Mouse (Mus musculus) midbrain, embryonic 12.5 days (tissue): ENCODE measurements around the gene Dhx35. TPM values are rescaled to one million over a fixed set of nuclear protein-coding genes. Genes with fewer than 3 reads are reported as not detected.

Experiments
- ATAC-seq: fragments of 200-750 bp; cut with Nextera tagmentation; 2 replicates; pipeline ENCODE4 v1.8.0; 2017; ENCODE audit warnings: low read depth, moderate TSS enrichment, moderate library complexity; ENCODE audit not compliant: low FRiP score
- H3K27ac ChIP-seq: fragments of 300-500 bp; sonication (generic); replicated peaks from 2 replicates; pipeline ENCODE4 v1.5.1; 2016; ENCODE audit warnings: mild to moderate bottlenecking
- H3K27me3 ChIP-seq: fragments of 300-500 bp; sonication (generic); 2 replicates; pipeline ENCODE4 v1.6.1; 2016; ENCODE audit warnings: mild to moderate bottlenecking
- H3K36me3 ChIP-seq: fragments of 300-500 bp; sonication (generic); 2 replicates; pipeline ENCODE4 v1.6.1; 2016
- H3K4me1 ChIP-seq: fragments of 300-500 bp; sonication (generic); 2 replicates; pipeline ENCODE4 v1.6.1; 2016
- H3K4me2 ChIP-seq: fragments of 300-500 bp; sonication (generic); replicated peaks from 2 replicates; pipeline ENCODE4 v1.6.1; 2016; ENCODE audit warnings: mild to moderate bottlenecking, moderate library complexity
- H3K4me3 ChIP-seq: fragments of 300-500 bp; sonication (generic); 2 replicates; pipeline ENCODE4 v1.5.1; 2016; ENCODE audit warnings: mild to moderate bottlenecking
- H3K9ac ChIP-seq: fragments of 300-500 bp; sonication (generic); replicated peaks from 2 replicates; pipeline ENCODE4 v1.6.1; 2016; ENCODE audit warnings: mild to moderate bottlenecking, moderate library complexity
- H3K9me3 ChIP-seq: fragments of 300-500 bp; sonication (generic); 2 replicates; pipeline ENCODE4 v1.6.1; 2016; ENCODE audit warnings: mild to moderate bottlenecking
- whole genome bisulfite sequencing: fragments of 180-500 bp; shearing (Covaris S2); methylation state at CpG from one replicate; pipeline ENCODE4 v1.1.7; 2016; 5-methylcytosine and 5-hydroxymethylcytosine counted together
- polyA plus RNA-seq: library from polyadenylated mRNA; unstranded; fragments of >200 nt; fragmentation: Nextera tagmentation; extraction: Ambion mirVana; gene quantifications from 2 replicates; pipeline ENCODE4 v1.2.1, GENCODE M21; 2016

Dhx35 gene
- polyA plus RNA-seq, result 17.8 and 17.9 TPM in 2 replicates

DNA sequence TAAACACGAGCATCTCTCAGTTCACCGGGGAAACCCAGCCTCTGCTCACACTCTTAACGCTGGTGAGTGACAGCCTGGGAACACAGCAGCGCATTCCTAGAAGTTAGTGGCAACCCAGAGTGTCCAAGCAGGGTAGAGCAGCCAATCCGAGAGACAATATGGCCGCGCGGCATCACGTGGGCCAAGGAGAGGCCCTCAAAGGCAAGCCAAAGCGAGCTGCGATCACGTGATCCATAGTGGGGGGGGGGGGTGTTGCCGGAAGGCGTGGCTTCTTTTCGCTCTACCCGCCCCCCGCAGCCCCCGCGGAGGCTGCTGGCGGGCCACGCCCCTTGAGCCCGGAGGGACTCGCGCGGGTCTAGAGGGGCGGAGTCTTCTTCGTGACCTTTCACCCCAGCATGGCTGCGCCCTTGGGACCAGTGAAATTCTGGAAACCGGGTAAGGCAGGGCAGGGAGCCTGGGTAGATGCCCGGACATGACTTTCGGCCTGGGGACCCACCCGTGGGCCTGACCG is at the start of gene Dhx35:
Gene Dhx35, plus strand, starts transcription at position 314 of the 511 bp plus-strand sequence.
- WGBS, result 0% methylated on average over 32 of the region's 33 CpGs
- ATAC-seq, result peak; percentile 100
- peak within 1 kb of the TSS; percentile 64 for H3K4me2 ChIP-seq
- peak within 1 kb of the TSS; percentile 65 for H3K9ac ChIP-seq
- peak within 1 kb of the TSS; percentile 73 for H3K4me3 ChIP-seq
- no peaks in the 10 kb centered on the region for H3K9me3 ChIP-seq
- H3K27ac ChIP-seq, result peak within 1 kb of the TSS; percentile 88
- 0 out of 2 replicates have a peak, but pooled peaks cover 1% of the 10 kb centered on the region for H3K36me3 ChIP-seq
- no peaks in the 10 kb centered on the region for H3K27me3 ChIP-seq
- peaks cover 12% of the 10 kb centered on the region for H3K4me1 ChIP-seq

DNA sequence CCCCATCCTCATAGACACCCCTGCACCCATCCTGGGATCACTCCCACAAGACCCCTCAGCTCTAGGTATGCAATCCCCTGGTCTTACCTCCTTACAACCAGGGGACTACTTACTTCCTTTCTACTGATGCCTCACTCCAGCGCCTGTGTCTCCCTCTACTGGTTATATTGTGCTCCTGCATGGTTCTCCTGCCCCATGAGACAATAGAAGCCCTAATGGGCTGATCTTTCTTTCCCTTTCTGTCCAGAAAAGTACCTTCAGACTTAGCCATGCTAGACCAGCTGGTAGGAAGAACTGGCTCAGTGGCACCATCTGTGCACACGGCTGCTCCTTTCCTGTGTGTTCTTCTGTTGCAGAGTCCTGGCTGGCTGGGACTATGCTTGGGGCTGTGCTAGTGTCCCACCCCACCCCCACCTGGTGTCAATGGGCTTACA is 49.5 kb upstream of the Dhx35 start:
- 0 out of 2 replicates have a peak, but pooled peaks cover 9% of the 10 kb centered on the region for H3K4me1 ChIP-seq
- H3K27ac ChIP-seq, result no peak overlapping the region
- peak; percentile 23; the same call in 1 of the 2 replicates for ATAC-seq
- no peak overlapping the region for H3K9ac ChIP-seq
- H3K4me2 ChIP-seq, result no peak overlapping the region
- H3K4me3 ChIP-seq, result no peak overlapping the region
- H3K9me3 ChIP-seq, result no peaks in the 10 kb centered on the region
- H3K36me3 ChIP-seq, result no peaks in the 10 kb centered on the region
- WGBS, result 17% methylated on average over 2 of the region's 2 CpGs
- no peaks in the 10 kb centered on the region for H3K27me3 ChIP-seq

DNA sequence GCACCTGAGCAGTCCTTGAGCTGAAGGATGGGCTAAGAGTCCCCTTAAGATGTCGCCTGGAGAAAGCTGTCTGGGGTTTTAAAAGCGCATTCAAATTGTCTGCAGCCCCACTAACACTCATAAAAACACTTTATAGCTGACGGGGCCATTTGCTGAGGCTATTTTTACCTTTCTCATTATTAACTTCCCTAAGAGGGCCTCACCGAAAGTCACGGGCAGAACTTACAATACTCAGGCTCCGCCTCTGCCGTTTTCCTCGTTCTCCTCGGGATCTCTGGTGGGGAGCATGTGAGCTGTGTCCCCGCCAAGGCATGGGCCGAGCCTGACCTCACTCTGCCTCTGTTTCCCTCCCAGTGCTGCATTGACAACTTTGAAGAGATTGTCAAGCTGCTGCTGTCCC is 48.4 kb upstream of the Dhx35 start:
- ATAC-seq, result no peak
- Histone ChIP-seq H3K27me3 (no peaks in the 10 kb centered on the region), H3K4me2 (no peak overlapping the region), H3K9ac (no peak overlapping the region), H3K36me3 (no peaks in the 10 kb centered on the region), H3K4me3 (no peak overlapping the region), H3K9me3 (no peaks in the 10 kb centered on the region), H3K4me1 (0 out of 2 replicates have a peak, but pooled peaks cover 5% of the 10 kb centered on the region), H3K27ac (no peak overlapping the region)
- WGBS, result 80% methylated on average over 11 of the region's 11 CpGs

DNA sequence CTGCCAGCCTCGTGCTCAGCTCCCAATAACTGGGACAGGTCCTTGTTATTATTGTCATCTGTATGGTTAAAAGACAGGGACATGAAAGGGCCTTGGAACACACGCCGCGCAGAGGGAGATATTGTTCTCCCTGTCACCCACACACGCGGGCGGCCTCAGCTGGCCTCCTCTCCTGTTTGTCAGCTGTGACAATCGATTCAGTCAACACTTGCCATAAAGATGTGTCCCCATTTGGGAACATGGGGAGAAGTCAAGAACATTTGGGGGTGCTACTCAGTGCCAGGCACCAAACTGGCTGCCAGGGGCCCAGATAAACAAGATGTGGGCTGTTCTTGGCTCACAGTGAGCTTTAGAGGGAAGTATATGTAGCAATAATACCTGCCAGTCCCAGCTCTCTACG is 45.2 kb upstream of the Dhx35 start:
- Histone ChIP-seq H3K36me3 (no peaks in the 10 kb centered on the region), H3K9ac (no peak overlapping the region), H3K9me3 (no peaks in the 10 kb centered on the region), H3K4me3 (no peak overlapping the region), H3K27ac (no peak overlapping the region), H3K4me1 (0 out of 2 replicates have a peak, but pooled peaks cover 2% of the 10 kb centered on the region), H3K4me2 (no peak overlapping the region), H3K27me3 (no peaks in the 10 kb centered on the region)
- 87% methylated on average over 9 of the region's 9 CpGs for WGBS
- ATAC-seq, result no peak

DNA sequence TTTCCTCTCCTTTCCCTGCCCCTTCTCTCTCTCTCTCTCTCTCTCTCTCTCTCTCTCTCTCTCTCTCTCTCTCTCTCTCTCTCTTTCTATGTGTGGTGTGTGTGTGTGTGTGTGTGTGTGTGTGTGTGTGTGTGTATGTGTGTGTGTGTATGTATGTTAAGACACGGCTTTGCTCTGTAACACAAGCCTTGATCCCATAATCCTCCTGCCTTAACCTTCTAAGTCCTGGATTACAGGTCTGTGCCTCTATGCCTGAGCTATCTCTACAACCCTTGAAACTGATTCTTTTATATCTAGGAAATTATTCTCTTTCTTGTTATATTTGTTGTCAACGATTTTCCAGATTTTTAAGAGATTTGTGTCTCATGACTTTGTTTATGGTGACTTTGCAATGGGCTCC is 34.4 kb upstream of the Dhx35 start:
- H3K27ac ChIP-seq, result no peak overlapping the region
- H3K27me3 ChIP-seq, result no peaks in the 10 kb centered on the region
- WGBS, result 87% methylated on average over 2 of the region's 2 CpGs

DNA sequence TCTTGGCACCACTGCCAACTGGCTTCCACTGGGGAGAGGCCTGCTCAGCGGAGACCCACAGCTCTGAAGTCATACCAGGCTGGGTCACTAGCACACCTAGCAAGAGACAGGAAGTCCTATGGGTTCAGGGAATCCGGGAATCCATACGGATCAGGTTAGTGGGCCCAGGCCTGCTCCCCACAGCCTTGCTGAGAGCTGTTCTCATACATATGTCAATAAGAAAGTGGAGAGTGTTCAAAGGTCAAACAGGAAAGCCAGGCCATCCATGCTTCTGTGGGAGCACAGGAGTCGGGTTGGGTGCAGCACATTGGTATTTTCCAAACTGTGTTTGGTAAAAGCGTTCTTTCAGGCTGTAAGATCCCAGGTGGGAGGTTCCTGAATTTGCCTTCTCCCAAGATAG is 32.3 kb upstream of the Dhx35 start:
- Histone ChIP-seq H3K4me2 (no peak overlapping the region), H3K4me3 (no peak overlapping the region), H3K4me1 (peaks cover 1% of the 10 kb centered on the region; the same call in 1 of the 2 replicates), H3K9ac (no peak overlapping the region), H3K36me3 (no peaks in the 10 kb centered on the region), H3K27me3 (no peaks in the 10 kb centered on the region), H3K27ac (no peak overlapping the region), H3K9me3 (no peaks in the 10 kb centered on the region)
- ATAC-seq, result no peak
- 83% methylated on average over 5 of the region's 5 CpGs for WGBS

More for the DNA sequence above, 34.4 kb upstream of the Dhx35 start:
- Histone ChIP-seq H3K36me3 (no peaks in the 10 kb centered on the region), H3K4me2 (no peak overlapping the region), H3K4me1 (no peaks in the 10 kb centered on the region), H3K4me3 (no peak overlapping the region), H3K9me3 (no peaks in the 10 kb centered on the region), H3K9ac (no peak overlapping the region)
- ATAC-seq, result no peak

DNA sequence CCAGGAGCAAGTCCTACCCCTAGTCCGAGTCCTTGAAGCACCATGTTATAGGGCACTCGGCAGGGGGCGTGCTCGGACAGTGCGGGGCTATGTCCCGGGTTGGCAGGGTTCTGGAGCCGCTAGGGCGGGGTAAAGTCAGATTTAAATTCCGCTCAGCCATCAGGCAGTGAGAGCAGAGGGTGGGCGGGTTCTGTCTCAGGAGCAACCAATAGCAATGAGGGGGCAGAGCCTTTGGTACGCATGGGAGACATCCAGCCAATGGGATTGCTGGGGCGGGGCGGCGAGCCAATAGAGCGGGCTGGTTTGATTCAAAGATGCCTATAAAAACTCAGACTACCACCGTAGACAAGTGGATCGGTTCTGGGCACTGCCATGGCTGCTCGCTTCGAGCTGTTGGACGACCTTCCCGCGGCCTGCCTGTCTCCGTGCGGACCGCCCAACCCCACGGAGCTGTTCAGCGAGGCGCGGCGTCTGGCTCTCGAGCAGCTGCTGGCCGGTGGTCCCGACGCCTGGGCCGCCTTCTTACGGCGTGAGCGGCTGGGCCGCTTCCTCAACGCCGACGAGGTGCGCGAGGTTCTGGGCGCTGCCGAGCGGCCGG is 26.8 kb upstream of the Dhx35 start, which contains the start of gene Fam83d:
Gene Fam83d, plus strand, starts transcription at position 352 of the 598 bp plus-strand sequence.
- Histone ChIP-seq H3K27me3 (no peaks in the 10 kb centered on the region), H3K36me3 (peaks cover 4% of the 10 kb centered on the region; the same call in 1 of the 2 replicates), H3K9me3 (no peaks in the 10 kb centered on the region), H3K4me2 (peak within 1 kb of the TSS; percentile 93), H3K9ac (peak within 1 kb of the TSS; percentile 81), H3K4me1 (peaks cover 42% of the 10 kb centered on the region), H3K4me3 (peak within 1 kb of the TSS; percentile 82), H3K27ac (peak within 1 kb of the TSS; percentile 62)
- peak; percentile 98 for ATAC-seq
- WGBS, result under 1% methylated on average over 48 of the region's 48 CpGs

DNA sequence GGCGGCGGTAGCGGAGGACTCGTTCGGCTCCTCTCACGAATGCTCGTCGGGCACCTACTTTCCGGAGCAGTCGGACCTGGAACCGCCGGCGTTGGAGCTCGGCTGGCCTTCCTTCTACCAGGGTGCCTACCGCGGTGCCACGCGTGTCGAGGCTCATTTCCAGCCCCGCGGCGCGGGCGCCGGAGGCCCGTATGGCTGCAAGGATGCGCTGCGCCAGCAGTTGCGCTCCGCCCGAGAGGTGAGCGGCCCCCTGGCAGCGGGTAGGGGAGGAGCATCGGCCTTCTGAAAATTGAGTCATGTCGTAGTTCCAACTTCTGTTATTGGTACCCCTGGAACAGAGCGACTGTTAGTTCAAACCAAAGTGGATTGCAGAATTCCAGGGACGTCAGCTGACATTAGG is 26.3 kb upstream of the Dhx35 start:
- Histone ChIP-seq H3K27ac (peak overlapping the region; percentile 62), H3K9me3 (no peaks in the 10 kb centered on the region), H3K4me1 (peaks cover 42% of the 10 kb centered on the region)

DNA sequence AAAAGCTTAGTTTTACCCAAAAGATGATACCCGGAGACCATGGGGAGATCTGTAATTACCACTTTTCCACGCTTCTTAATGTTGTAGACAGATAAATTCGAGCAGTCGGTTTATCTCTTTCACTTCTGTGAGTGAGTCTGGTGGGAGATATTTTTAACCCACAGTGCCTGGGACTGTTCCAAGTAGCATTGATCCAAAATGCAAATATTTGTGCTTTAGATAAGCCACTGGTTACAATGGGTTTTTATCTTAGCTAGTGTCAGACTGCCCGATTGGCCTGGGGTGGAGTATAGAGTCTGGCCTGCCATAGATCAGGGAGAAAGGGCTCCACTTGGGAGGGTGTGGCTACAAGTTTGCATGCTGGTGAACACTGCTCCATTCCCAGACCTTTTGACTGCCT is 25.8 kb upstream of the Dhx35 start:
- H3K4me1 ChIP-seq, result peaks cover 42% of the 10 kb centered on the region
- H3K4me3 ChIP-seq, result peak overlapping the region; percentile 82
- no peak for ATAC-seq
- no peaks in the 10 kb centered on the region for H3K9me3 ChIP-seq
- peak overlapping the region; percentile 81 for H3K9ac ChIP-seq
- peaks cover 7% of the 10 kb centered on the region; the same call in 1 of the 2 replicates for H3K36me3 ChIP-seq
- no peaks in the 10 kb centered on the region for H3K27me3 ChIP-seq
- peak overlapping the region; percentile 93 for H3K4me2 ChIP-seq
- 2% methylated on average over 5 of the region's 5 CpGs for WGBS
- no peak overlapping the region for H3K27ac ChIP-seq

More for the DNA sequence above, 26.3 kb upstream of the Dhx35 start:
- Histone ChIP-seq H3K27me3 (no peaks in the 10 kb centered on the region), H3K4me2 (peak overlapping the region; percentile 93), H3K36me3 (peaks cover 7% of the 10 kb centered on the region; the same call in 1 of the 2 replicates), H3K4me3 (peak overlapping the region; percentile 82), H3K9ac (peak overlapping the region; percentile 81)
- ATAC-seq, result no peak
- under 1% methylated on average over 36 of the region's 37 CpGs for WGBS

DNA sequence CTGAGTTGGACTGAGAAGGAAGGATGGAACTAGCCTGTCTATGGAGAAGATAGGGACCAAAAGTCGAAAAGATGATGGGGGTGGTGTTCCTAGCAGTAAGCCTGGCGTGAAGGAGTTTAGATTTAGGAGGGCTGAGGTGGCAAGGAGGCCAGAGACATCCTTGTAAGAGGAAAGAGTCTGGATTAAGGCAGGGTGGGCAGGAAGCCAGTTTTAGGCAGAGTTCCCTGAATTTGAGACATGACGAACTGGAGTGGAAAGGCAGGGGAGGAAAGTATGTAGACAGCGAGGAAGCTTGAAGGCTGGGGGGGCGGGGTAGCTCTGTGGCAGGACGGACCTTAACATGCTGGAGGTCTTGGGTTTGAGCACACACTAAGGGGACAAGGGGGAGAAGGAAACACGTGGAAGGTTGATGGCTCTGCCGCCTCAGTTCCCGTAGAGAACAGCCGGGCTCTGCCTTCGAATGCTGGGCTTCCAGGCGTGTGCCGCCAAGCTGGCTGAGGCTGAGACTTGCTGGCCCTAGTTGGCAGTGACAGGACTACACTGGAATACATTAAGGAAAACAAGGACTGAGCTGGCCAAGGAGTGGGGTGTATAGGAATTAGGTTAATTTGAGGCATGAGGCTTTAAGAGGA is 24.4 kb upstream of the Dhx35 start:
- Histone ChIP-seq H3K4me1 (peaks cover 42% of the 10 kb centered on the region), H3K4me2 (peak overlapping the region; percentile 93), H3K27ac (no peak overlapping the region), H3K4me3 (peak overlapping the region; percentile 82), H3K9me3 (no peaks in the 10 kb centered on the region), H3K36me3 (peaks cover 13% of the 10 kb centered on the region), H3K9ac (peak overlapping the region; percentile 81), H3K27me3 (no peaks in the 10 kb centered on the region)
- no peak for ATAC-seq
- WGBS, result 56% methylated on average over 13 of the region's 13 CpGs

DNA sequence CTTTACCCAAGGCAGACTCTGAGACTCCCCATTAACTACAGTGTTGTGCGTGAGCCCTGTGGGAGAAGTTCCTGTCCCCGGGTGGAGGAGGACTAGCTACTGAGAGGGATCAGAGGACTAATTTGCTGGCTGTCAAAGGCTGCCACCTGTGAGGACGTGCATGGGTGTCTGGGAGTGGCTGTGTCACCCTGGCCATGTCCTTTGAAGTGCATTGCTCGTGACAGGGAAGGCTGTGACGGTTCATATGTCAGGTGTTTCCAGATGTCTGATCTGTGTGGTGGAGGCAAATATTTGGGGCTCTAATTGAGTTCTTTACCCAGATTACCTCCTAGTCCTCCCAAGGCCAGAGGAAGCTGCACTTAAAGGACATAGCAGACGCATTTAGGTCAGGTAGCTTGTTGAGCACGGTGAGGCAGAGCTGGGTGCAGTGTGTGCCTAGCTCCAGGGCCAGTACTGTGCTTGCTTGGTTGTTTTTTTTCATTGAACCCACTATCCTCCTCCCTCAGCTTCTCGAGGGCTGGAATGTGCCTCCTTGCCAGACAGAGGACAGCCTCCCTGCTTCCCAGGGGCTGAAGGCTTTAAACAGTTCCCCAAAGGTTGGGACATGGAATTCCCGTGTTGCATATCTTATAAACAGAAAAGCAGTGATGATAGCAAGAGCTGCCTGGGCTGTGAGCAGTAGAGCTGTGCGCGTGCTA is 23.4 kb upstream of the Dhx35 start:
- peaks cover 42% of the 10 kb centered on the region for H3K4me1 ChIP-seq
- H3K27me3 ChIP-seq, result no peaks in the 10 kb centered on the region
- H3K9ac ChIP-seq, result 0 out of 2 replicates have a peak overlapping the region, but pooled peaks have one; percentile 28
- no peak overlapping the region for H3K27ac ChIP-seq
- 0 out of 2 replicates have a peak overlapping the region, but pooled peaks have one; percentile 1 for H3K4me3 ChIP-seq
- no peak for ATAC-seq
- WGBS, result 59% methylated on average over 11 of the region's 11 CpGs
- H3K9me3 ChIP-seq, result no peaks in the 10 kb centered on the region
- H3K4me2 ChIP-seq, result peak overlapping the region; percentile 93
- H3K36me3 ChIP-seq, result peaks cover 14% of the 10 kb centered on the region
